Mouse (Mus musculus): ENCODE measurements around the gene Tm4sf1.

Tm4sf1 gene

GRCm38 (mm10) chr3:57287854-57288720 lies 13.7 kb downstream of the Tm4sf1 start:
- DNase-seq (ENCODE audit: low spot score), result no peak

DNA sequence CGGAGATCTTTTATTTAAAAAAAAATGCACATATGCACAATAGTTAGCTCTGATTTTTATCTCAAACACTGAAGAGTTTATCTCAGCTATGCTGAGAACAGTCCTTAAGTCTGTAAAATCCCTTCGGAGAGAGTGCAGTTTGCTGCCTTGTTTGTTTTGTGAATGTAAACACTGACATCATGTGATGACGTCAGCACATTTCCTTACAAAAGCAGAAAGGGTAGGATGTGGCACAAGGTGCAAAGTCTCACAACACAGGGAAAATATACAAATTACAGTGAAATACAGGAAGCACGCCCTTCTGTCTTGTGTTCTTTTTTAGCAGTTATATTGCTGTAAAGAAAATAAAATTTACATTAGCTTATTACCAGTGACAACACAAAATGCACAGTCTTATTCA lies 14.3 kb downstream of the Tm4sf1 start:
- DNase-seq (ENCODE audit: low spot score), result no peak

DNA sequence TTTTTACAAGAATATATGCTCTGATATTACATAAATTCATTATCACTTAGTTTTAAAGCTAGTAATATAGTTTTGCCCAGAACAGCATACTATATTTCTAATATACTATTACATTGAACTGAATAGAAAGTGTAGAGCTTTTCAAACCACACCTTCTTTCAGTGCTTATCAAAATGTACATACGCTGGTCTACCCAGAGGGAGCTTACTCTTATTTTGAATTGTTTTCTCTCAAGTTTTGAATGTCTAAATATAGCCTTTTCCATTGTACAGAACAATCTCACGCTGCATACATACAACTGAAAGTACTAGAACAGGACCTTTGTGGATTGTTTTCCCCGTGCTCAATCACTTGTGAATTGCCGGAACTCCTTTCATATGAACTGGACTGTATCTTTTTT lies 23.6 kb downstream of the Tm4sf1 start:
- DNase-seq (ENCODE audit: low spot score), result no peak

DNA sequence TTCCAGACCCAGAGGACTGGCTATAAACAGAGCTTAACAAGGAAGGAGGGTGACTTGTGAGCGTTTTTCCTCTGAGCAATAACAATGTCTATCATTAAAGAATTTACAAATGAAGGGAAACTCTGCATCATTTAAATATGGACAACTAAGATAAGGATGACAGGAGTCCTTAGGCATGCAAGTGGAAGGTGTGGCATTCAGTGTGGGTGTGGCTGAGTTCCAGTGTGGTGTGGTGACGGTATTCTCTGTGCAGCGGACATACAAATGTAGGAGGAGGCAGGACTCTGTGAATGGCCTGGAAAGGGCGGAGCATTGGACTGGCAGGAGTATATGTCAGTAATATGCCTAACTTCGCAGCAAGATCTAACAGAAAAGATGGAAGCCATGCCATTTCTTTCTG lies 24.3 kb downstream of the Tm4sf1 start:
- no peak for DNase-seq (ENCODE audit: low spot score)

DNA sequence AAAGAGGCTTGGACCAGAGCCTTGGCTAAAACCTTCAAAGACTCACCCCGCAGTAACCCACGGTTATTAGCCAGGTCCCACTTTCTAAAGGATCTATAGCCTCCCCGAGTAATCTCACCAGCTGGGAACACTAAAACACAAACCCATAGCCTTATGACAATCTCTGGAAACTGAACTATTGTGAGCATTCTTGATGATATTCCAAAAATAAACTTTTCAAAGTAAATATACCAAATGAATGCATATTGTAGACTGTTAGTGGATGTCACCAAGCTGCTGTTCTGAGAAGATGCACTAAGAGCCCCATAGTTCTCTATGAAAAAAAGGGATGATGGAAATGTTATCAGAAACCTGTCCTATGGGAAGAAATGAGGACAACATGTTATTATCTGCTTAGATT lies 25.0 kb downstream of the Tm4sf1 start:
- DNase-seq (ENCODE audit: low spot score), result no peak

GRCm38 (mm10) chr3:57268994-57269393 lies 32.8 kb downstream of the Tm4sf1 start:
- DNase-seq (ENCODE audit: low spot score), result no peak

DNA sequence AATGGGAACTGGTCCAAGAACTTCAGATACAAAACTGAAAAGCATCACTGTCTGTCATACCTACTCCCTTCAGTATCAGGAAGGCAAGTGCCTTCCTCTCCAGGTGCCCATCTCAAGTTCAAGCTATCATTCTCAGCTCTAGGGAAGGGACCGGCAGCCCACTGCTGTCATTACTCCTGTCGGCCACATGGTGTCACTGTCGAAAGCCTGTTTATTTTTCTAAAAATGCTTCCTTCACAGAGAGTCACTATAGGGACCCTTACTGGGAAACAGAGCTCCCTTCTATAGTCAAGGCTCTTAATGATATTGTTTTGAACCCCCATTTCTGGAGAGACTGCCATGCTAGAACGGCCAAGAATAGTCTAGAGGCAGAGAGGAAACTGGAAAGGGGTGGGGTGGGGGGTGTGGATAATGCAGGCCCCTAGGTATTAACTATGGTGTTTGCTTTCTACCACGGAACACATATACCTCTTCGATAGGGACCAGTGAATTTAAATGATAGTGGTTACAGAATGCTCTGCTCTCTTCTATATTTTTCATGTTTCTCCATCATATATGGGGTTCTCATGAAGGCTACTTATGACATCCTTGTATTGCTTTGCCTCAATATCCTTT lies 34.1 kb downstream of the Tm4sf1 start:
- DNase-seq (ENCODE audit: low spot score), result no peak

DNA sequence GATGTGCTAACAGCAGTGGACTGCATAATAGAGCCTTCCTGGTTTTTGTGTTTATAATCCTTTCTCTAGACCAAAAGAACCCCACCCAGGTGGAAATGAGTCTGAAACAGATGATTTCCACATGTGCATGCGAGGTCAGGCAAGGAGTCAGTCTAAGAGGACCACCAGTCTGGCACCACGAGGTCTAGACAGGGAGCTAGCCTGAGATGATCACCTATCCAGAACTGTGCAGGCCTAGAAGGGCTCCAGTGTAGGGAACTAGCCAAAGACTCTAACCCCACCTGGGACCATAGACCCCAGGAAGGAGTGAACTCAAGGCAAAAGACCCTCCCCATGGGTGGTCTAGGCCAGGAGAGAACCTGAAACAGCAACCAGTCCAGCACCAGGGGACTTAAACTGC lies 48.7 kb downstream of the Tm4sf1 start:
- DNase-seq (ENCODE audit: low spot score), result no peak

GRCm38 (mm10) chr3:57252551-57252950 lies 49.2 kb downstream of the Tm4sf1 start:
- no peak for DNase-seq (ENCODE audit: low spot score)

DNA sequence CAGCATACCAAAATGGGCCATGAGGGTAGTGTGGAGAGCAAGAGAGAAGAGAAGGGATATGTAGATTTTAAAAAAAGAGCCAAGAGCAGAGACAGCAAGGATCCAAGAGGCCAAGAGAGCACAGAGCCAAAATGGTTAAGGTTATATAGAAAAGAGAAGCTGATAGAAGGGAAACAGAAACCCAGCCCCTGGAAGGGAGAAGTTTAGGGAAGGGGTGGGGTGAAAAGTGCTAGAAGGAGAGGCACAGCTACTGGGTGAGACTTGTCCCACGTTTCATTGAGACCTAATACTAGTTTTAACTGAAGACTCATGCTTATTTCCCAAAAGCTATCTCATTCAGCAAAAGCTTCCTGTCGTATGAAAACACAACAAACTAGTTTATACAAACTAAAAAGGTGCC lies 56.5 kb downstream of the Tm4sf1 start:
- no peak for DNase-seq (ENCODE audit: low spot score)
